Mouse (Mus musculus) granulocyte monocyte progenitor cell, adult 5-6 weeks (primary cell): ENCODE data around the gene Fam160a1. TPM values are rescaled to one million over a fixed set of nuclear protein-coding genes. Genes with fewer than 3 reads are reported as not detected.

Experiments
- ATAC-seq: replicated peaks from 2 replicates; pipeline ENCODE4 v1.8.0; 2016; ENCODE audit warnings: mild to moderate bottlenecking, moderate TSS enrichment, inconsistent platforms; ENCODE audit not compliant: poor library complexity, severe bottlenecking
- total RNA-seq, 2 experiments: library from RNA; stranded (forward) in 1 of 2; stranded (reverse) in 1 of 2; fragments of 200-712, 200-1000 nt in 1 of 2; fragments of >200 nt in 1 of 2; fragmentation: Nextera tagmentation in 1 of 2; gene quantifications; 2 replicates each; pipeline ENCODE4 v1.2.3; 2014 to 2017

Fam160a1 gene
- total RNA-seq, 2 experiments from 2014 or later = not detected

GRCm38 (mm10) chr3:85644814-85645213 lies 172.3 kb downstream of the Fam160a1 start:
- ATAC-seq = no peak

GRCm38 (mm10) chr3:85641751-85642150 lies 175.3 kb downstream of the Fam160a1 start:
- ATAC-seq = no peak

DNA sequence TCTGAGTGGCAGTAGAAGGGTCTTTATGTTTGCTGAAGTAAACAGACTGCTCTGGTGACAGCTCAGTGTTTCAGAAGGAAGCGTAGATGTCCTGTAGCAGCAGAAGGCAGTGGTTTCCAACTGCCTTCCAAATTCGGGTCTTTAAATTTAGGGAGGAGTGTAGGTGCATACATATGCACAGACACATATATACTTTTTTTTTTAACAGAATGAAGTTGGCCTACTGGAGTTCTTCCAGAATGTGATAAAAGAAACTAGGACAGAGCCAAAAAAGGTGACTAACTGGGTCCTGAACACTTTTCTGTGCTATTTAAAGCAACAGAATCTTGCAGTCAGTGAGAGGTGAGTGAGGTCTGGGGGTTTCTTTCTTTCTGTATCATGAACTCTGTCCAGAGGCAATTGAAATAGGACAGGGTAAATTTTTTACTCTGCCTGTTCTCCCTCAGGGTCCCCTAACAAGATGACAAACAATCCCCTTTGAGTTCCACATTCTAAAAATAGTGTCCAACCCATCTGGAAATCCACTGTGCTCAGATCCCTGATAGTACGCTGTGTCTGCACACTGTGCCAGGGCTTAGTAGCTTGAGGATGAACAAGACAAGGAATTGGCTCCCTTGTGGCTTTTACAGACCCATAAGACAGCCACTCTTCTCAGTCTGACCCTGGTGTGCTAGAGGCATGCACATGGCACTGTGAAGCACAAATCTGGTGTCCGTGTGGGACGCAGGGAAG lies 180.2 kb downstream of the Fam160a1 start:
- no peak for ATAC-seq

DNA sequence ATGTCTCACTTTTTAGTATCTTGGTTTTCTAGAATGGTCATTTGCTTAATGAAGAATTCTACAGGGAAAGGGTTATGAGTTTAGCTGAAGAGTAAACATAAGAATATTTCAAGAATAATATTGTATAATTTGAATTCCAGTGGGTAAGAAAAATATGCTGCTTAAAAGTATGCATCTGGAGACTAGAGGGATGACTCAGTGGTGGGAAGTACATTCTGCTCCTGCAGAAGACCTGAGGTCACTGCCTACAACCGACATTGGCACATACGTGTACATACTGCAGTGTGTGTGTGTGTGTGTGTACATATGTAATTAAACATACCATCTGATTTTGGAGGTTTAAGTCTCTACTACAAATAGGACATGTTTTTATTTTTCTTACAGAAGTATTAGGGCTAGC lies 181.5 kb downstream of the Fam160a1 start:
- no peak for ATAC-seq

DNA sequence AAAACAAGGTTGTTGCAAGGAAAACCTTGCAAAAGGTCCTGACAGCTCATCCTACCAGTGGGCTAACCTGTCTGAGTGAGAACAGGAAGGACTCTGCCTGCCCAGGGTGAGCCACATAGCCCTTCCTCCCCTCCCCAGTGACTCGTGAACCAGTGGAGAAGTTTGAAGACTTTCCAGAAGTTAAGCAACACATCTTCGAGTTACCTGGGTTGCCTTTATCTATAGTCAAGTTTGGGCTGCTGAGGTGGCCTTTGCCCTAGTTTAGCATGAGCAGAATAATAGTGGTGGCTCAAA lies 182.0 kb downstream of the Fam160a1 start:
- ATAC-seq = no peak

- ATAC-seq = no peak
Measured at GRCm38 (mm10) chr3:85634389-85635125, 182.5 kb downstream of the Fam160a1 start.

DNA sequence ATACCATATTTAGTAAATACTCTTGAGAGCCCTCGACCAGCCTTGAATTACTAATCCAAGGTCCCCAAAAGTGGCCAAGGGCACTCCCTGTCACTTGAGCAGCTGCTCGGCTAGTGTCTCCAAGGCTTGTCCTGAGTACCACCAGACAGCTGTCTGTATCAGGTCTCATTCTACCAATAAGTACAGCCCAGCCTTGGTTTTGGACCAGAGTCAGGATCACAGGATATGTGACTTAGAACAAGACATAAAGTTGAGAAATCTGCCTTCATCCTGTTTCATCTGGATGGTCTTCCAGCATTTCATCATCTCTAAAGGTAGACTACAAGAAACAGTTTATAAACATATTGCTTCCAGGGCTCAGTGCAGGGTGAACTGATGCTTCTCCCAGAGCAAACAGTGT lies 183.4 kb downstream of the Fam160a1 start:
- no peak for ATAC-seq

DNA sequence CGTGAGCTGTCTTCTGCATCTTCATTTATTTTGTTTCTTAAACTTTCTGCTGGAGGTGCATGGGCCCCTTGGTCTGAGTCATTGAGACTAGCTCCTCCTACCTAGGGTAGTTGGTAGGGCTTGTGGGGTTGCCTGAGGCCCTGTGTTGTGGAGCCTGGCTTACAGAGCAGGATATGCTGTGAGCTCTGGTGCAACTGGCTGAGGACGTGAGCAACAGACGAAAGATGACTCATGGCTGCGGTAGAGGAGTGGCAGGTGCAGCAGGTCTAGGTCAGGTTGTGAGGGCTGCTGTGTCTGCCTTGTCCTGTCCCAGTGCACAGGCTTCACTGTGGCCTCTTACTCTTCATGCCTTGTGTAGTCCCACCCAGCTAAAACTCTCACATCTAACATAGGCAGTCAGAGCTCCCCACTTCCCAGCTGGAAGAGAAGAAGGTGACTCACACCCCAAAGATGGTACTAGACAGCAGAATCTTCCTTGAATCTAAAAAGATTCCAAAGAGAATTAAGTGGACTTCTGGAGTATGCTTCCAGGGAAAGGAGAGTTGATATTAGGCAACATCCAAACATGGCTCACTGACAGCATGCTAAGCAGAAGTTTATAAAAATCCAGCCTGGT lies 187.1 kb downstream of the Fam160a1 start:
- no peak for ATAC-seq

DNA sequence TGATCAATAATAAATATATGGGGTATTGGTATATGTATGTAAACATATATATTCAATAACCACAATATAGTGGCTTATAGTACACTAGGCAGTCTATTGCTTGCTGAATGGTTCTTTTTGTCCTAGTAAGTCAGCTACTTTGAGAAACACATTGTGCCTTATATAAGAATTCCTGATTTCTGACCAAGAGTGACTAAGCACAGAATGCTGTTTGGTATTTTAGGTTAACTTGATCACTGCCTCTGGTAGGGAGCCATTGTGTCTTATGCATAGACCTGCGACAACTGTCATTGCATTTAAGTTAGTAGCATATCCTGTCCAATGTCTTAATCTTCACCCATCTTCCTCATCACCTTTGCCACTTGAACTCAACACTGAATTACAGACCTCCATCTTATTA lies 197.3 kb downstream of the Fam160a1 start:
- ATAC-seq = no peak

DNA sequence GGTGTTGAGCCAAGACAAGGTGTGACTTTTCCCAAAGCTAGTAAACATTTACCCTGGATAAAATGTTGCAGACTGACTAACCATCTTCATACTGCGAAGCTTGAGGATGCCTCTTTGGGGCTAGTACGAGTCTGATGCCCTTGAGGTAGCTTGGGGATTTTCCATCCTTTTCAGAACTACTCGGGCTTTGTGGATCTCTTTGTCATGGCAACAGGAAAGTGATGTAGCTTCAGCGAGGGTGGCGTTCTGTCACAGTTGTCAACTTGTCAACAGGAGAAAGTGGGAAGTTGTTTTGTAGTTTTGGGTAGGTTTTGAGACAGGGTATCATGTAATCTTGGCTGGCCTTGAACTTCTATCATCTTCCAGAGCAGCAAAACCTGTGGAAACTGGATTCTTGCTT lies 197.7 kb downstream of the Fam160a1 start:
- no peak for ATAC-seq

GRCm38 (mm10) chr3:85618885-85619284 lies 198.2 kb downstream of the Fam160a1 start:
- no peak for ATAC-seq

DNA sequence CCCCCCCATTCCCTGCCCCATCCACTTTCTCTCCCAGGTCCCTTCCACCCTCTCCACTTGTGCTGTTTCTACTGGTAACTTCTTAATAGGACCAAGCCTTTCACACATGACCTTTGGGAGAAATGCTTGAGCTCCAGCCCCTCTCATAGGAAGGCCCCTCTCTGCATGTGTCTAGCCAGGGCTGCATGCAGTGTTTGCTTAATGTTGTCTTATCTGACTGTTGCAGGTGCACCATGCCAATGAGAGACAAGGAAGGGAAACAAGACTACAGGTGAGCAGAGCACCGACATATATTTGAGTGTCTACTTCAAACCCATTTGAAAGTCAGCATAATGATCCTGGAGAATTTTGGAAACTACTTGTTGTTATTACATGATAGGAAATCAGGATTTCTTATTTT lies 200.7 kb downstream of the Fam160a1 start:
- ATAC-seq = no peak

Other genes starting within 250 kb of the Fam160a1 start
- 17.3 and 44.5 TPM in 2 replicates for gene Gatb, start 243.2 kb downstream of the Fam160a1 start, total RNA-seq (2014; fragmentation: Nextera tagmentation)
- gene Gatb, start 243.2 kb downstream of the Fam160a1 start, total RNA-seq (2017) = 14.3 and 22.4 TPM in 2 replicates
- not detected in 2 replicates for gene Glt28d2, start 70.2 kb upstream of the Fam160a1 start, total RNA-seq (2014; fragmentation: Nextera tagmentation)
- not detected in 2 replicates for gene Glt28d2, start 70.2 kb upstream of the Fam160a1 start, total RNA-seq (2017)
- not detected in 2 replicates for gene Gm37240, start 70.2 kb upstream of the Fam160a1 start, total RNA-seq (2014; fragmentation: Nextera tagmentation)
- not detected in 2 replicates for gene Gm37240, start 70.2 kb upstream of the Fam160a1 start, total RNA-seq (2017)
- gene Sh3d19, start 153.8 kb upstream of the Fam160a1 start, total RNA-seq (2014; fragmentation: Nextera tagmentation) = 2.0 and 4.2 TPM in 2 replicates
- gene Sh3d19, start 153.8 kb upstream of the Fam160a1 start, total RNA-seq (2017) = 10.6 and 11.5 TPM in 2 replicates
- gene Prss48, start 185.2 kb upstream of the Fam160a1 start, total RNA-seq (2014; fragmentation: Nextera tagmentation) = not detected in 2 replicates
- not detected in 2 replicates for gene Prss48, start 185.2 kb upstream of the Fam160a1 start, total RNA-seq (2017)